Mouse (Mus musculus) small intestine, adult 2 months (tissue): ENCODE results near the gene Mia2. TPM values are rescaled to one million over a fixed set of nuclear protein-coding genes. Genes with fewer than 3 reads are reported as not detected.

Experiments used
- H3K27ac ChIP-seq: fragments of 200-500 bp; 2 replicates; pipeline ENCODE4 v1.5.1; 2012; ENCODE audit warnings: low read depth, low read length, control low read depth, inconsistent platforms; ENCODE audit not compliant: insufficient read depth
- H3K27me3 ChIP-seq: fragments of 200-500 bp; 2 replicates; pipeline ENCODE4 v1.6.1; 2012; ENCODE audit warnings: mild to moderate bottlenecking, moderate library complexity, low read length, inconsistent platforms; ENCODE audit not compliant: control insufficient read depth, insufficient read depth
- H3K36me3 ChIP-seq: fragments of 200-500 bp; 2 replicates; pipeline ENCODE4 v1.6.1; 2012; ENCODE audit warnings: mild to moderate bottlenecking, low read length, control low read depth, inconsistent platforms; ENCODE audit not compliant: control insufficient read depth, insufficient read depth
- H3K4me1 ChIP-seq: fragments of 200-500 bp; 2 replicates; pipeline ENCODE4 v1.6.1; 2012; ENCODE audit warnings: low read length, inconsistent platforms, mixed read lengths; ENCODE audit not compliant: control insufficient read depth, insufficient read depth, insufficient read length
- H3K4me3 ChIP-seq: fragments of 200-500 bp; 2 replicates; pipeline ENCODE4 v1.5.1; 2012; ENCODE audit warnings: low read depth, mild to moderate bottlenecking, control low read depth, inconsistent platforms, low read length, moderate library complexity
- CTCF ChIP-seq: fragments of 200-500 bp; IDR thresholded peaks from 2 replicates; pipeline ENCODE4 v1.5.1; 2012; ENCODE audit warnings: low read depth, mild to moderate bottlenecking, control low read depth, inconsistent platforms, low read length, moderate library complexity, mixed read lengths; ENCODE audit not compliant: insufficient replicate concordance, insufficient read length; ENCODE audit errors: extremely low read depth
- POLR2A ChIP-seq: fragments of 200-500 bp; IDR thresholded peaks from 2 replicates; pipeline ENCODE4 v1.6.1; 2012; ENCODE audit warnings: low read depth, mild to moderate bottlenecking, control low read depth, inconsistent platforms, low read length, moderate library complexity
- WGBS: fragments of 180-500 bp; shearing (Covaris S2); methylation state at CpG from one replicate; pipeline ENCODE4 v1.1.7; 2018; 5-methylcytosine and 5-hydroxymethylcytosine counted together
- polyA plus RNA-seq: library from polyadenylated mRNA; depleted of rRNA; stranded (reverse); fragments of >200 nt; gene quantifications from 2 replicates; pipeline ENCODE4 v1.2.3, GENCODE M21; 2012

Gene Mia2
- polyA plus RNA-seq, 1 experiment: 37.8 TPM

DNA sequence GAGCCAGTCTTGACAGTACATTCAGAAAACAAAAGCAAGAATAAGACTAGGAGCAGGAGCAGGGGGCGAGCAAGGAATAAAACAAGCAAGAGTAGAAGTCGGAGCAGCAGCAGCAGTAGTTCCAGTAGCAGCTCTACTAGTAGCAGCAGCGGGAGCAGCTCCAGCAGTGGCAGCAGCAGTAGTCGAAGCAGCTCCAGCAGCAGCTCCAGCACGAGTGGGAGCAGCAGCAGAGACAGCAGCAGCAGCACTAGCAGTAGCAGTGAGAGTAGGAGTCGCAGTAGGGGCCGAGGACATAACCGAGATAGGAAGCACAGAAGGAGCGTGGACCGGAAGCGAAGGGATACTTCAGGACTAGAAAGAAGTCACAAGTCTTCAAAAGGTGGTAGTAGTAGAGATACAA is 23.3 kb upstream of the Mia2 start:
- 88% methylated on average over 11 of the region's 11 CpGs for WGBS
- Histone ChIP-seq H3K4me3 (no peak overlapping the region), H3K36me3 (peaks cover 48% of the 10 kb centered on the region)

DNA sequence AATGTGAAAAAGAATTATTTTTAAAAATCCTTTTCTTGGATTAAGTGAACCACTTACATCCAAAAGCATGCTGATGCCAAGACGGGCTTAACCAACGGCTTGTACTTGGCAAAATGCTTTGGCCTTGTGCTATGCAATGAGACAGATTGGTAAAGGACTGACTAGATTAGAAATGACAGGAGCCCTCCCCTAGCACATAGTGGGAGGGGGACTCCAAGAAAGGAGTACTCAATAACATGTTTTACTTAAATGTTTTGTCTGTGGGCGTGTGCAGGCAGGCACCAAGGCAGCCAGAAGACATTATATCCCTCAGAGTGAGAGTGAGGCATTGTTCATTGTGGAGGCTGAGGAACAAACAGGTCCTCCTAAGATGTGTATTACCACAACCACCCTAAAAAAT is 21.5 kb upstream of the Mia2 start:
- no peak overlapping the region for H3K4me3 ChIP-seq
- TF ChIP-seq CTCF (no peak), POLR2A (no peak)
- H3K27ac ChIP-seq: no peak overlapping the region
- 82% methylated on average over 3 of the region's 3 CpGs for WGBS
- no peaks in the 10 kb centered on the region for H3K27me3 ChIP-seq
- peaks cover 37% of the 10 kb centered on the region for H3K36me3 ChIP-seq
- H3K4me1 ChIP-seq: peaks cover 3% of the 10 kb centered on the region; the same call in 1 of the 2 replicates

More for the DNA sequence above, 23.3 kb upstream of the Mia2 start:
- Histone ChIP-seq H3K27me3 (no peaks in the 10 kb centered on the region), H3K27ac (no peak overlapping the region), H3K4me1 (peaks cover 2% of the 10 kb centered on the region; the same call in 1 of the 2 replicates)
- no peak for TF ChIP-seq POLR2A
- TF ChIP-seq CTCF: no peak

DNA sequence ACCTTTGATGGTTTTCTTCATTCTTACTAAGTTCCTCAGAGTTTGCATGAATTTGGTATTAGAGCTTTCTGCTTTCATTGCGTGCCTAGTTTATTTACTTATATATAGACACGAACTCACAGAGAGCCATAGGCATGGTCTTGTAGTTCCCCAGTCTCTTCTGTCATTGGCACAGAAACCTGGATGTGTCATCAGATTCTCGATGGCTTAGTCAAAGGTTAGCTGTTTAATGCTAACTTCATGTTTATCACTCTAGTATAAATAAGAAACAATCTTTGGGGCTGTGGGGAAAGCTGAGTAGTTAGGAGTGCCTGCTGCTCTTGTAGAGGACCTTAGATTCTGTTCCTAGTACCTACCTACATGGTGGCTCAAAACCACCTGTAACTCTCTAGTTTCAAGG is 18.6 kb upstream of the Mia2 start:
- H3K4me1 ChIP-seq: peaks cover 3% of the 10 kb centered on the region; the same call in 1 of the 2 replicates
- 66% methylated on average over 3 of the region's 3 CpGs for WGBS
- H3K27ac ChIP-seq: peak overlapping the region; percentile 61
- peaks cover 15% of the 10 kb centered on the region for H3K36me3 ChIP-seq
- no peak for TF ChIP-seq CTCF
- no peak for TF ChIP-seq POLR2A
- no peaks in the 10 kb centered on the region for H3K27me3 ChIP-seq
- H3K4me3 ChIP-seq: no peak overlapping the region

DNA sequence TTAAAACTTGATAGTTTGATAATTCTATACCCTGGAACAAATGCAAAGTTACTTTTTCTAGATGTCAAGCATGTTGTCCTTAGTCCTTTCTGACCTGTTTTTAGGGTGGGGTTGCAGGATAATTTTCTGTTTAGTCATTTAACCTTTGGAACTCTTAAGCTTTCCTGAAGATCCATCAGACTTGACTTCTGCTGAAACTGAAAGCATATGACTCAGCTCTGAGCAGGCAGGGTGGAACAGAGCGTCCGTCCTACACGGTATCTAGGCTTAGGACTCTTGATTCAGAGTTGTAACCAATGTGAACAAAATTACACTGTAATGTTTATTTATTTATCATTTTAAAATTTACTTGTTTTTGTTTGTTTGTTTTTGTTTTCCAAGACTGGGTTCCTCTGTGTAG is 17.7 kb upstream of the Mia2 start:
- Histone ChIP-seq H3K27me3 (no peaks in the 10 kb centered on the region), H3K4me3 (no peak overlapping the region), H3K36me3 (peaks cover 7% of the 10 kb centered on the region), H3K4me1 (peaks cover 5% of the 10 kb centered on the region; the same call in 1 of the 2 replicates), H3K27ac (peak overlapping the region; percentile 91)
- TF ChIP-seq POLR2A: no peak
- TF ChIP-seq CTCF: no peak
- 35% methylated on average over 3 of the region's 3 CpGs for WGBS

DNA sequence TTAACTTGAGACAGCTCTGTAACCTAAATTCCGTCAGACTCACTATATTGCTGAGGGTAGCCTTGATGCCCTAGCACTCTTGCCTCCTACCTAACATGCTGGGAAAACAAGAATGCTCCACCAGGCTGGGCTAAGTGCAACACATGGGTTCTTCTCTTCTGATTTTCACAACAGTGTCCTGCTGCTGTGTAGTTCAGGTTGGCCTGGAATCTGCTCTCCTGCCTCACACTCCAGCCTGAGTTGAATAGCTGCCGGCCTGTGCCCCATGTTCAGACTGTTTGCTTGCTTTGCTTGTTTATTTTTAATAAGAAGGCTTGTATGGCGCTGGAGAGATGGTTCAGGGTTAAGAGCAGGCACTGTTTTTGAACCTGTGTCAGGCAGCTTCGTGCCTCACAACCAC is 15.1 kb upstream of the Mia2 start:
- TF ChIP-seq CTCF (no peak), POLR2A (no peak)
- Histone ChIP-seq H3K4me1 (peaks cover 5% of the 10 kb centered on the region; the same call in 1 of the 2 replicates), H3K4me3 (no peak overlapping the region), H3K27ac (no peak overlapping the region), H3K27me3 (no peaks in the 10 kb centered on the region), H3K36me3 (no peaks in the 10 kb centered on the region)
- 90% methylated on average over 4 of the region's 4 CpGs for WGBS

DNA sequence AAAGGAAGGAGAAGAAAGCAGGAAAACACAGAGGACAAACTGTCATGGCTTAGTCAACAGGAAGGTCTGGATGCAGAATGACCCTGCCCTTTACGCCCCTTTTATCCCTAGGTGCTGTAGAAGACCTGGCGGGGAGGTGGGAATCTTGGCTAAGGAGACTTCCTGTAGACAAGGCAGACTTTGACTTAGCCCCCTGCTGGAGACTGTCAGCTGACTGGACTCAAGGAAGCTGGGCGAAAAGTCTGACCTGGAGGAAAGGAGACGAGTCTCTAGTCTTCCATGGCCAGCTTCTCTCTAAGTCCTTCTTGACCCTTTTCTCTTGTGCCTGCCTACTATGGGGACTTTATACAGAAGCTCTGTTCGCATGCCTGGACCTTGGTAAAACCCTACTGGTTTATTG is 11.2 kb upstream of the Mia2 start:
- H3K27ac ChIP-seq: no peak overlapping the region
- H3K27me3 ChIP-seq: no peaks in the 10 kb centered on the region
- H3K4me3 ChIP-seq: no peak overlapping the region
- no peak for TF ChIP-seq CTCF
- no peak for TF ChIP-seq POLR2A
- H3K36me3 ChIP-seq: no peaks in the 10 kb centered on the region
- H3K4me1 ChIP-seq: peaks cover 2% of the 10 kb centered on the region; the same call in 1 of the 2 replicates
- 67% methylated on average over 5 of the region's 5 CpGs for WGBS

DNA sequence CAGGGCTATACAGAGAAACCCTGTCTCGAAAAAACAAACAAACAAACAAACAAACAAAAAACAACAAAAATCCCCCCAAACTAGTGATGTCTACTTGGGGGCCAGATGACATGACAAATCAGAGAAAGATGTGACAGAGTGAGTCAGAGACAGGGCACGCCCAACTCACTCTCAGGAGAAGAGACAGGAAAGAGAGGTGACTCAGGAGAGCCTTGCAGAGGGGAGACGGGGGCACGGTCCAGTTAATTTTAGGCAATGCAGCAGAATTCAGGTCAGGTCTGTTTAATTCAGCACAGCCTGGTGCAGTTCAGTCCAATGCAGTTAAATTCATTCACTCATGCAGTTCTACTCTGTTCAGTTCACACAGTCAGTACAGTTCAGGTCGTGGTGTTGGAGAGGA is 9.4 kb upstream of the Mia2 start:
- TF ChIP-seq CTCF (no peak), POLR2A (no peak)
- no peaks in the 10 kb centered on the region for H3K36me3 ChIP-seq
- H3K4me3 ChIP-seq: no peak overlapping the region
- WGBS: 92% methylated on average over 5 of the region's 5 CpGs
- peaks cover 2% of the 10 kb centered on the region; the same call in 1 of the 2 replicates for H3K4me1 ChIP-seq
- no peak overlapping the region for H3K27ac ChIP-seq
- no peaks in the 10 kb centered on the region for H3K27me3 ChIP-seq

DNA sequence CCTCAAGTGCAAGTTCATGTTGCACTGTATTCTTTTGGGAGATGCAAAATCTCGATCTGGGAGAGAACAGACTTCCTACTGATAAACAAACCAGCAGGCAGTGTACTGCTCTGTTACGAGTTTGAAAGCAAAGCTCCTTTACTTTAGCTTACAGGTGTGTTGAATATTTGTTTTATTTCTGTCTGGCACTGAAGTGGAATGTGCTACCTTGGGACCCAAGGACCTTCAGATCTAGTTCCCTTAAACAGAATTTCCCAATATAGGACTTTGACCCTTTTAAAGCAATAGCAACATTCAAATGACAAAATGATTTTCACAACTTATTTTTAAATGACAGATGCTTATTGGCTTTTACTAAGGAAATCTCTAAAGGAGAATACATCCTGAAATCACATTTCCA is 2.1 kb upstream of the Mia2 start:
- no peak overlapping the region for H3K4me3 ChIP-seq
- 13% methylated on average over 2 of the region's 2 CpGs for WGBS
- H3K27me3 ChIP-seq: no peaks in the 10 kb centered on the region
- H3K4me1 ChIP-seq: peaks cover 3% of the 10 kb centered on the region; the same call in 1 of the 2 replicates
- peak overlapping the region; percentile 70; the same call in 1 of the 2 replicates for H3K27ac ChIP-seq
- TF ChIP-seq CTCF (no peak), POLR2A (no peak)
- H3K36me3 ChIP-seq: no peaks in the 10 kb centered on the region
